ENCODE assay signal across 17 mouse cellular contexts in genomic region chr9:22149426-22150248, GRCm38 (mm10). TPM values are rescaled to one million over a fixed set of nuclear protein-coding genes. Genes with fewer than 3 reads are reported as not detected.
A peak's percentile ranks its signal among the peaks of the same experiment; 100 is the strongest.
DNase-seq lines count a peak whose midpoint lies in the region; ATAC-seq and TF ChIP-seq lines count a peak whose summit lies in the region.
"Had no signal": no experiment of that assay in that cellular context is flagged by ENCODE, and none has a peak within 500 bp of the region (broad histone marks: within the 10 kb centered on the region; RNA-seq: fewer than 3 reads in every experiment).

No protein-coding gene starts in this region.

- TF ChIP-seq CTCF in heart, adult 2 months (IDR thresholded peaks at IDR 0.05) = no peak

- peak; percentile 58; the same call in 1 of the 2 replicates for ATAC-seq in heart, embryonic 13.5 days (ENCODE audit: extremely low read depth, insufficient number of reproducible peaks, low FRiP score, low TSS enrichment)
- no peak for ATAC-seq in midbrain, embryonic 14.5 days (ENCODE audit: low FRiP score, low TSS enrichment)
- ATAC-seq: midbrain, embryonic 13.5 days had no signal

- no peaks in the 10 kb centered on the region for H3K36me3 ChIP-seq in heart, embryonic 13.5 days
- H3K36me3 ChIP-seq in heart, adult 2 months (ENCODE audit: control insufficient read depth, insufficient read depth, low read length) = no peaks in the 10 kb centered on the region
- no peaks in the 10 kb centered on the region for H3K36me3 ChIP-seq in ES-E14 (ENCODE audit: control insufficient read depth, insufficient read depth, low read length, poor library complexity, severe bottlenecking)
- no peaks in the 10 kb centered on the region for H3K36me3 ChIP-seq in midbrain, embryonic 14.5 days (ENCODE audit: control insufficient read depth, insufficient read depth, low read length)
- H3K36me3 ChIP-seq: forebrain, embryonic 12.5 days; limb, embryonic 12.5 days; midbrain, embryonic 13.5 days; neural tube, embryonic 15.5 days had no signal

- 0 out of 2 replicates have a peak, but pooled peaks cover 3% of the 10 kb centered on the region for H3K9me3 ChIP-seq in heart, embryonic 13.5 days
- H3K9me3 ChIP-seq in ES-E14 (ENCODE audit: control insufficient read depth, insufficient read depth, low read depth, low read length) = no peaks in the 10 kb centered on the region
- H3K9me3 ChIP-seq in midbrain, embryonic 14.5 days (ENCODE audit: control insufficient read depth, low read length) = no peaks in the 10 kb centered on the region; the same call in 1 of the 2 replicates
- H3K9me3 ChIP-seq: midbrain, embryonic 13.5 days; neural tube, embryonic 15.5 days had no signal

- 61% methylated on average over 20 of the region's 20 CpGs for WGBS in heart, embryonic 13.5 days
- 69% methylated on average over 20 of the region's 20 CpGs for WGBS in heart, adult 2 months
- WGBS in midbrain, embryonic 14.5 days = 81% methylated on average over 20 of the region's 20 CpGs

- intact Hi-C loops in heart, adult 2 months (cut with DNase I) = no loop called here

- H3K9ac ChIP-seq in heart, embryonic 13.5 days = no peak overlapping the region
- no peak overlapping the region for H3K9ac ChIP-seq in heart, adult 2 months (ENCODE audit: low read depth, low read length)
- H3K9ac ChIP-seq in ES-E14 (ENCODE audit: insufficient read depth, low read depth, low read length, poor library complexity, severe bottlenecking) = no peak overlapping the region
- no peak overlapping the region for H3K9ac ChIP-seq in midbrain, embryonic 14.5 days (replicated peaks; ENCODE audit: low read length)
- H3K9ac ChIP-seq: forebrain, embryonic 12.5 days; limb, embryonic 12.5 days; midbrain, embryonic 13.5 days; neural tube, embryonic 15.5 days had no signal

- H3K4me1 ChIP-seq in heart, embryonic 13.5 days = no peaks in the 10 kb centered on the region
- H3K4me1 ChIP-seq in heart, adult 2 months (ENCODE audit: control insufficient read depth, insufficient read depth, low read length) = no peaks in the 10 kb centered on the region
- peaks cover 0 to 3% of the 10 kb centered on the region in 2 experiments; a peak in 2 of 4 replicates for H3K4me1 ChIP-seq in ES-E14 (ENCODE audit: control insufficient read depth in 2 of 2, insufficient read depth in 2 of 2, low read length in 2 of 2, poor library complexity in 1 of 2)
- H3K4me1 ChIP-seq in midbrain, embryonic 14.5 days (ENCODE audit: control insufficient read depth, insufficient read depth, low read length) = no peaks in the 10 kb centered on the region
- H3K4me1 ChIP-seq: forebrain, embryonic 12.5 days; limb, embryonic 12.5 days; midbrain, embryonic 13.5 days; neural tube, embryonic 15.5 days had no signal

- TF ChIP-seq EP300 in heart, adult 2 months (IDR thresholded peaks at IDR 0.05; ENCODE audit: insufficient read depth, low read depth, low read length) = no peak

- no peak for TF ChIP-seq POLR2A in heart, adult 2 months (IDR thresholded peaks at IDR 0.05; ENCODE audit: insufficient read depth, low read depth, low read length)

- H3K4me2 ChIP-seq in heart, embryonic 13.5 days = 0 out of 2 replicates have a peak overlapping the region, but pooled peaks have one; percentile 7
- H3K4me2 ChIP-seq in midbrain, embryonic 14.5 days (ENCODE audit: low read length) = no peak overlapping the region
- H3K4me2 ChIP-seq: forebrain, embryonic 12.5 days; limb, embryonic 12.5 days; midbrain, embryonic 13.5 days; neural tube, embryonic 15.5 days had no signal

- no peak overlapping the region for H3K27ac ChIP-seq in heart, embryonic 13.5 days (replicated peaks)
- no peak overlapping the region for H3K27ac ChIP-seq in heart, adult 2 months
- peak overlapping the region; percentile 16; the same call in 1 of the 2 replicates for H3K27ac ChIP-seq in ES-E14 (ENCODE audit: insufficient read depth, low read depth, low read length, poor library complexity, severe bottlenecking)
- H3K27ac ChIP-seq in midbrain, embryonic 14.5 days (replicated peaks; ENCODE audit: low read depth, low read length) = no peak overlapping the region
- H3K27ac ChIP-seq: forebrain, embryonic 12.5 days; limb, embryonic 12.5 days; midbrain, embryonic 13.5 days; neural tube, embryonic 15.5 days had no signal

- no peaks in the 10 kb centered on the region for H3K79me2 ChIP-seq in heart, adult 2 months (replicated peaks; ENCODE audit: control insufficient read depth, insufficient read depth, low read length)

- in situ Hi-C loops in ES-E14 (cut with MboI; ENCODE audit: low sequenced_read_pairs in 2 of 2, unreplicated experiment in 2 of 2) = loop anchor here in 1 of 2 experiments (10.0 kb wide), 1 partner anchor 175 kb away; no protein-coding TSS in a partner anchor

- H3K27me3 ChIP-seq in heart, embryonic 13.5 days (replicated peaks) = no peaks in the 10 kb centered on the region
- H3K27me3 ChIP-seq in heart, adult 2 months (ENCODE audit: control insufficient read depth, insufficient read depth, low read length) = no peaks in the 10 kb centered on the region
- no peaks in the 10 kb centered on the region for H3K27me3 ChIP-seq in midbrain, embryonic 14.5 days (ENCODE audit: control insufficient read depth, insufficient read depth, low read length)
- H3K27me3 ChIP-seq: forebrain, embryonic 12.5 days; limb, embryonic 12.5 days; midbrain, embryonic 13.5 days; neural tube, embryonic 15.5 days had no signal

- no peak overlapping the region for H3K4me3 ChIP-seq in heart, embryonic 13.5 days
- H3K4me3 ChIP-seq in heart, adult 2 months = no peak overlapping the region
- peak overlapping the region in 1 of 2 experiments; percentile 27; a peak in 3 of 4 replicates for H3K4me3 ChIP-seq in ES-E14 (ENCODE audit: insufficient read depth in 1 of 2, low read depth in 1 of 2, low read length in 2 of 2, poor library complexity in 1 of 2, severe bottlenecking in 1 of 2)
- H3K4me3 ChIP-seq in midbrain, embryonic 14.5 days (replicated peaks; ENCODE audit: low read depth, low read length) = no peak overlapping the region
- H3K4me3 ChIP-seq: forebrain, embryonic 12.5 days; limb, embryonic 12.5 days; midbrain, embryonic 13.5 days; neural tube, embryonic 15.5 days had no signal

- DNase-seq in heart, adult 2 months = no peak
- DNase-seq in ES-E14 (ENCODE audit: low read depth, low spot score) = no peak
- peak; percentile 52 to 71 for DNase-seq in kidney, postnatal 25 days
- DNase-seq in lung, postnatal 4 days = peak; percentile 24 to 38
- DNase-seq in right cerebral cortex, postnatal 14 days = no peak
- DNase-seq in adrenal gland, adult 8-10 months = no peak
- no peak for DNase-seq in midbrain, embryonic 14.5 days
- DNase-seq: embryo, embryonic 11 days; gastrocnemius, postnatal 36 days; layer of hippocampus, adult 9-11 months; thymus, postnatal 14 days had no signal

TF ChIP-seq in ES-E14, 5 proteins besides CTCF, POLR2A, EP300 and RAD21:
- no peak; the same call in 1 of the 2 replicates for TF ChIP-seq ZNF384 (IDR thresholded peaks at IDR 0.05; ENCODE audit: low read depth, low read length)
- TF ChIP-seq CHD2 (IDR thresholded peaks at IDR 0.05; ENCODE audit: low read depth, low read length) = no peak
- no peak for TF ChIP-seq HCFC1 (IDR thresholded peaks at IDR 0.05; ENCODE audit: borderline replicate concordance, insufficient read depth, low read length)
- no peak for TF ChIP-seq MAFK (IDR thresholded peaks at IDR 0.05; ENCODE audit: insufficient read depth, low read depth, low read length)
- no peak for TF ChIP-seq ZC3H11A (IDR thresholded peaks at IDR 0.05; ENCODE audit: borderline replicate concordance, low read depth, low read length)
TF ChIP-seq in ES-E14: peak in this region for 0.

RNA-seq across cellular contexts. Expression of gene Pigyl, which starts 7.0 kb away (rescaled TPM):
- 46.0 and 52.0 TPM in 2 replicates for polyA plus RNA-seq in heart, embryonic 13.5 days (2015; fragmentation: Nextera tagmentation; extraction: Ambion mirVana)
- total RNA-seq in heart, adult 2 months (2021) = 10 to 100 TPM; 42.9 to 56.5 TPM
- polyA plus RNA-seq in heart, adult 2 months (2012; rRNA removed) = 54.5 and 55.4 TPM in 2 replicates
- total RNA-seq in ES-E14 (2012; rRNA removed) = 27.3 and 34.7 TPM in 2 replicates
- total RNA-seq in adrenal gland, adult 8-10 months (2022) = 10 to 100 TPM; 51.0 to 67.4 (median 59.4) TPM
- 94.1 and 96.4 TPM in 2 replicates for polyA plus RNA-seq in midbrain, embryonic 14.5 days (2014; fragmentation: Nextera tagmentation; extraction: Ambion mirVana)

RNA-seq across cellular contexts. Expression of gene Acp5, which starts 14.1 kb away (rescaled TPM):
- polyA plus RNA-seq in heart, embryonic 13.5 days (2015; fragmentation: Nextera tagmentation; extraction: Ambion mirVana) = 9.0 and 10.9 TPM in 2 replicates
- total RNA-seq in heart, adult 2 months (2021) = 1 to 10 TPM; 1.6 to 2.4 TPM
- polyA plus RNA-seq in heart, adult 2 months (2012; rRNA removed) = 7.7 and 20.8 TPM in 2 replicates
- 14.6 and 17.3 TPM in 2 replicates for total RNA-seq in ES-E14 (2012; rRNA removed)
- total RNA-seq in adrenal gland, adult 8-10 months (2022) = 10 to 100 TPM; 30.6 to 44.1 (median 36.6) TPM
- 0.79 TPM in 1 of 2 replicates, not detected in the other for polyA plus RNA-seq in midbrain, embryonic 14.5 days (2014; fragmentation: Nextera tagmentation; extraction: Ambion mirVana)

RNA-seq across cellular contexts. Expression of gene Elof1, which starts 32.7 kb away (rescaled TPM):
- polyA plus RNA-seq in heart, embryonic 13.5 days (2015; fragmentation: Nextera tagmentation; extraction: Ambion mirVana) = 106 and 125 TPM in 2 replicates
- total RNA-seq in heart, adult 2 months (2021) = 10 to 100 TPM; 34.6 to 42.6 TPM
- 62.6 and 67.0 TPM in 2 replicates for polyA plus RNA-seq in heart, adult 2 months (2012; rRNA removed)
- total RNA-seq in ES-E14 (2012; rRNA removed) = 72.0 and 85.3 TPM in 2 replicates
- total RNA-seq in adrenal gland, adult 8-10 months (2022) = 10 to 100 TPM; 71.9 to 83.9 (median 78.6) TPM
- polyA plus RNA-seq in midbrain, embryonic 14.5 days (2014; fragmentation: Nextera tagmentation; extraction: Ambion mirVana) = 182 and 196 TPM in 2 replicates

RNA-seq across cellular contexts. Expression of gene Zfp872, which starts 38.3 kb away (rescaled TPM):
- 0.08 and 0.24 TPM in 2 replicates for polyA plus RNA-seq in heart, embryonic 13.5 days (2015; fragmentation: Nextera tagmentation; extraction: Ambion mirVana)
- total RNA-seq in heart, adult 2 months (2021) = under 1 TPM; 0.09 to 0.10 TPM
- not detected in 2 replicates for polyA plus RNA-seq in heart, adult 2 months (2012; rRNA removed)
- 0.22 TPM in 1 of 2 replicates, not detected in the other for total RNA-seq in ES-E14 (2012; rRNA removed)
- total RNA-seq in adrenal gland, adult 8-10 months (2022) = 1 to 10 TPM; 3.0 to 7.2 (median 4.1) TPM
- polyA plus RNA-seq in midbrain, embryonic 14.5 days (2014; fragmentation: Nextera tagmentation; extraction: Ambion mirVana) = 0.07 and 0.55 TPM in 2 replicates
- total RNA-seq: gastrocnemius, postnatal 36 days had no signal
- polyA plus RNA-seq: hindbrain, embryonic 11.5 days had no signal

RNA-seq across cellular contexts. Expression of gene Cnn1, which starts 50.6 kb away (rescaled TPM):
- 250 and 292 TPM in 2 replicates for polyA plus RNA-seq in heart, embryonic 13.5 days (2015; fragmentation: Nextera tagmentation; extraction: Ambion mirVana)
- total RNA-seq in heart, adult 2 months (2021) = 1 to 10 TPM; 8.4 to 8.6 TPM
- polyA plus RNA-seq in heart, adult 2 months (2012; rRNA removed) = 15.4 and 26.5 TPM in 2 replicates
- total RNA-seq in ES-E14 (2012; rRNA removed) = 14.0 and 25.6 TPM in 2 replicates
- 1 to 10 TPM in 3 of 4 experiments, under 1 TPM in 1; 0.89 to 2.8 (median 1.2) TPM for total RNA-seq in adrenal gland, adult 8-10 months (2022)
- polyA plus RNA-seq in midbrain, embryonic 14.5 days (2014; fragmentation: Nextera tagmentation; extraction: Ambion mirVana) = 0.58 and 0.61 TPM in 2 replicates

Comparison
In these comparisons a context has a peak if more than half of its experiments do, and no peak if none do; other contexts are left out.
1. DNase-seq: peak in kidney, postnatal 25 days (2 of 2) and lung, postnatal 4 days (2 of 2); none in heart, adult 2 months (0 of 2), ES-E14 (single experiment), right cerebral cortex, postnatal 14 days (single experiment), adrenal gland, adult 8-10 months (single experiment) and midbrain, embryonic 14.5 days (single experiment).